Mouse (Mus musculus): ENCODE measurements around the gene Abt1. TPM values are rescaled to one million over a fixed set of nuclear protein-coding genes. Genes with fewer than 3 reads are reported as not detected.

The Abt1 gene
- total RNA-seq (2014; rRNA removed) (6.5 and 8.2 TPM in 2 replicates), polyA plus RNA-seq (2015; fragmentation: Nextera tagmentation; extraction: Ambion mirVana) (7.7 and 8.2 TPM in 2 replicates)

DNA sequence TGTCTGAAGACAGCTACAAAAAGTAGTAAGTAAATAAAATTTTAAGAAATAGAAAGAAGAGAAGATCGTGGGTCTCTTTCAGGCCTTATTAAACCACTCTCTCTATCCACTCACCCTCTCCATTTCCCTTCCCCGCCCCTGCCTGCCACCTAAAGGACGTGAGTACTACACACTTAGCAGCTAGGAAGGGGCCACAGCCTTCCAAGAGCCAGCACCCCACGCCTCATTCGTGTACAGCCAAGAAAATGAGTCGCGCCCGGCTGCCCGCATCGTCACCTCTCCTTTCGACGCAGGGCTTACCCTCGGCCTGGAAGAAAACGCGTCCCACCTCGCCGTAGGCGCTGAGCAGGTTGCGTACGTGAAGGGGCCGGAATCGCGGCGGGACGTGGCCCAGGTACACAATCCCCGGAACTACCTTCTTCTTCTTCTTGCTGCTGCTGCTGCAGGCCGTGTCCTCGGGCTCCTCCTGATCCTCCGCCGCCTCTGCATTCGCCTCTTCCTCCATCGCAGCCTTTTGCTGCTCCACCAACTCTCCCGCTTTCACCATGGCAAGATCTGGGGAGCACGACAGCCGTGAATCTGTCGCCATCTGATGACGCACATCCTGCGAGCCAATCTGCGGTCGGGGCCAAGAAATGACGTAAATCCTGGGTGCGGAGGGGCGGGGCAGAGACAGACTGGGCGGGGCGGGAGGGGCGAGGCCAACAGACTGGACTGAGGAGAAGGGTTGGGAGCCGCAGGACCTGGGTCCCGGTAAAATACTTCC, at the start of gene Abt1:
TSS of gene Abt1 (minus strand) at position 581 of the 766 bp plus-strand sequence.
- TF ChIP-seq CTCF (IDR thresholded peaks at IDR 0.05; ENCODE audit: low read depth) = no peak; the same call in 1 of the 2 replicates
- DNase-seq = peak; percentile 98
- WGBS = under 1% methylated on average over 48 of the region's 48 CpGs

DNA sequence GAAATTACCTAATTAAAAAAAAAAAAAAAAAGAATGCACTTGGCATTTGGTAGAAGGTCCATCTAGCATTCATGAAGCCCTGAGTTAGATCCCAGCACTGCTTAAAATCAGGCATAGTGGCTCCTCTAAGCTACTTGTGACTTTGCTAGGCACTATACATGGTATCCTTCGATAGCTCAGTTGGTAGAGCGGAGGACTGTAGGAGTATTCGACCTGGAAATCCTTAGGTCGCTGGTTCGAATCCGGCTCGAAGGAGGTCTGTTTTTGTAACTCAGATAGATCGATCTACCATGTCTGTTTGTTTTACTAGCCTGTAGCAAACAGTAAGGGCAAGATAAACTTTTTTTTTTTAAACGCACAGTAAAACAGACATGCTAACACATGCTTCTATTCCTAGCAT, 43.2 kb upstream of the Abt1 start:
- WGBS = 3% methylated on average over 9 of the region's 9 CpGs
- DNase-seq = peak; percentile 82

More for the DNA sequence above, at the start of gene Abt1:
- ATAC-seq = peak; percentile 75
- H3K4me1 ChIP-seq (ENCODE audit: insufficient read depth) = 0 out of 2 replicates have a peak, but pooled peaks cover 6% of the 10 kb centered on the region
- H3K27me3 ChIP-seq (ENCODE audit: insufficient read depth, low read length) = no peaks in the 10 kb centered on the region
- peaks cover 33% of the 10 kb centered on the region for H3K36me3 ChIP-seq (ENCODE audit: insufficient read depth)
- H3K9ac ChIP-seq = peak within 1 kb of the TSS; percentile 70
- H3K4me2 ChIP-seq (ENCODE audit: low read depth) = peak within 1 kb of the TSS; percentile 95
- H3K4me3 ChIP-seq (ENCODE audit: low read depth, low read length) = peak within 1 kb of the TSS; percentile 78
- H3K27ac ChIP-seq (ENCODE audit: low read depth, low read length) = peak within 1 kb of the TSS; percentile 47; the same call in 1 of the 2 replicates
- H3K9me3 ChIP-seq (ENCODE audit: low read length) = no peaks in the 10 kb centered on the region

DNA sequence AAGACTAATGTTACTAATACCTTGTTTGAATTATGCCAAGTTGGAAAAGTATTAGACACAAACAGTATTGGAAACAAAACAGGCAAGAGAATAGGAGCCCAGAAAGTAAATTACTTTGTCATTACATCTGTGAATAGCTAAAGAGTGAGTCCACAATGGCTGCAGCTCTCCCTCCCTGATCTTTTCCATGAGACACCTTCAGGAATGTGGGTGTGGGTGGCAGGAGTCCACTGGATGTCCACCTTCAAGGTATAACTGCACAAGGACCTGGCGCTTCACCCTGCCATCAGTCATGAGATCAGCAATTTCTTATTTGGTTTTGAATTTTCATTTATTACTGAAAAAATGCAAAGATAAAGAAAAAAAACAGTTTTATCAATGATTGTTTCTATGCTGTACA, 42.6 kb upstream of the Abt1 start:
- H3K9ac ChIP-seq = no peak overlapping the region
- no peaks in the 10 kb centered on the region for H3K27me3 ChIP-seq (ENCODE audit: insufficient read depth, low read length)
- 0 out of 2 replicates have a peak overlapping the region, but pooled peaks have one; percentile 87 for H3K4me2 ChIP-seq (ENCODE audit: low read depth)
- ATAC-seq = no peak
- no peak overlapping the region for H3K4me3 ChIP-seq (ENCODE audit: low read depth, low read length)
- no peaks in the 10 kb centered on the region for H3K9me3 ChIP-seq (ENCODE audit: low read length)
- 72% methylated on average over 1 of the region's 1 CpGs for WGBS
- no peak overlapping the region for H3K27ac ChIP-seq (ENCODE audit: low read depth, low read length)
- TF ChIP-seq CTCF (IDR thresholded peaks at IDR 0.05; ENCODE audit: low read depth) = no peak
- no peaks in the 10 kb centered on the region; the same call in 1 of the 2 replicates for H3K4me1 ChIP-seq (ENCODE audit: insufficient read depth)
- no peaks in the 10 kb centered on the region for H3K36me3 ChIP-seq (ENCODE audit: insufficient read depth)
- no peak for DNase-seq

More for the DNA sequence above, 43.2 kb upstream of the Abt1 start:
- no peaks in the 10 kb centered on the region for H3K27me3 ChIP-seq (ENCODE audit: insufficient read depth, low read length)
- no peak for TF ChIP-seq CTCF (IDR thresholded peaks at IDR 0.05; ENCODE audit: low read depth)
- H3K4me1 ChIP-seq (ENCODE audit: insufficient read depth) = no peaks in the 10 kb centered on the region; the same call in 1 of the 2 replicates
- ATAC-seq = peak; percentile 38
- no peaks in the 10 kb centered on the region for H3K36me3 ChIP-seq (ENCODE audit: insufficient read depth)
- H3K4me3 ChIP-seq (ENCODE audit: low read depth, low read length) = no peak overlapping the region
- no peak overlapping the region for H3K4me2 ChIP-seq (ENCODE audit: low read depth)
- no peak overlapping the region for H3K27ac ChIP-seq (ENCODE audit: low read depth, low read length)
- no peaks in the 10 kb centered on the region for H3K9me3 ChIP-seq (ENCODE audit: low read length)
- H3K9ac ChIP-seq = no peak overlapping the region

DNA sequence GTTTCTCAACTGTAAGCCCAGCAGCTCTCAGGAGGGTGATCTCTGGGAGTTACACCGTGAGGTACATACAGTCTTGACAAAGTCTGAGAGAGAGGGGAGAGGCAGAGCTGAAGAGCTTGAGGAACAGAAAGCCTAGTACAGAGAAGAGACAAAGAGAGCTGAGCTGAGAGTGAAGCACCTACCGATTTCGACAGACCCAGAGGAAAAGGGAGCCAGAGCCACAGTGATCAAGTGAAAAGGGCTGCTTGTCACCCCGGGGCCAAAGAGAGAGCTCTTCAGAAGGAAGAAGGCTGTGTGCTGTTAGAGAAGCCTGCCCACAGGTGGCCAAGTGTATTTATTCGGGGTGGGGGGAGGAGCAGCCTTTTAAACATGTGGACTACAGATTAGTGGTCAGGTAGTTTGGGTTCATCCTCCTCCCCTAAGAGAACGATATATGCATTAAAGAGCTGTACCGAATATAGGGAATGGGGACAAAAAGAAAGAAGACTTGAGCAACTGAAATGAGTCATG, 42.0 kb upstream of the Abt1 start, which contains the start of gene Btn1a1:
TSS of gene Btn1a1 (minus strand) at position 302 of the 510 bp plus-strand sequence.
- Histone ChIP-seq H3K27me3 (ENCODE audit: insufficient read depth, low read length) (no peaks in the 10 kb centered on the region), H3K9ac (peak within 1 kb of the TSS; percentile 59; the same call in 1 of the 2 replicates), H3K4me1 (ENCODE audit: insufficient read depth) (no peaks in the 10 kb centered on the region; the same call in 1 of the 2 replicates), H3K4me2 (ENCODE audit: low read depth) (peak within 1 kb of the TSS; percentile 87), H3K36me3 (ENCODE audit: insufficient read depth) (no peaks in the 10 kb centered on the region), H3K4me3 (ENCODE audit: low read depth, low read length) (peak within 1 kb of the TSS; percentile 60), H3K27ac (ENCODE audit: low read depth, low read length) (no peak within 1 kb of the TSS), H3K9me3 (ENCODE audit: low read length) (no peaks in the 10 kb centered on the region)
- no peak for TF ChIP-seq CTCF (IDR thresholded peaks at IDR 0.05; ENCODE audit: low read depth)
- 1% methylated on average over 7 of the region's 7 CpGs for WGBS
- DNase-seq = peak; percentile 17
- no peak for ATAC-seq

DNA sequence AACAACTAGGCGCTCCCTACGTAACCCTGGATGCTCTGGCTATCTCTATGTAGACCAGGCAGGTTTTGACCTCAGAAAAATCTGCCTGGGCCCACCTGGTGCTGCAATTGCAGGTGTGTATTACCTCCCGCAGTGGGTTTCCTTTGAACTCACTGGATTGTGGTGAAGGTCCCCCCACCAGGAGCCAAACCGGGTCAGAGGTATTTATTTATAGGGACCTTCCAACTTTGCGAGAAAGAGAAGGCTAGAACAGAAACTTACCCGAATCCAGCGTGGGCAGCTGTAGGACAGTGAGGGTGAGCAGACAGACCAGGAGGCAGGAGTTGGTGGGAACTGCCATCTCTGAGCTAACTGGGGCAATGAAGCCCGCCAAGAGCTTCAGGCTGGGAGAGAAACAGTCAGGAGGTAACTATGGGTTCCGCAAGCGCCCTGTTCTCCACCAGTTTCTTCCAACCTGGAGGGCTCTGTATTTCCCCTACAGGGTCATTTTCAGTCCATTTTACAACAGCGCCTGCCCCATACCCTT, 41.2 kb upstream of the Abt1 start:
- Histone ChIP-seq H3K36me3 (ENCODE audit: insufficient read depth) (no peaks in the 10 kb centered on the region), H3K4me1 (ENCODE audit: insufficient read depth) (no peaks in the 10 kb centered on the region; the same call in 1 of the 2 replicates), H3K9ac (peak overlapping the region; percentile 59), H3K9me3 (ENCODE audit: low read length) (no peaks in the 10 kb centered on the region), H3K4me2 (ENCODE audit: low read depth) (peak overlapping the region; percentile 87), H3K4me3 (ENCODE audit: low read depth, low read length) (peak overlapping the region; percentile 60), H3K27me3 (ENCODE audit: insufficient read depth, low read length) (no peaks in the 10 kb centered on the region), H3K27ac (ENCODE audit: low read depth, low read length) (no peak overlapping the region)
- TF ChIP-seq CTCF (IDR thresholded peaks at IDR 0.05; ENCODE audit: low read depth) = no peak
- ATAC-seq (no peak), DNase-seq (peak; percentile 14)
- 6% methylated on average over 11 of the region's 11 CpGs for WGBS

DNA sequence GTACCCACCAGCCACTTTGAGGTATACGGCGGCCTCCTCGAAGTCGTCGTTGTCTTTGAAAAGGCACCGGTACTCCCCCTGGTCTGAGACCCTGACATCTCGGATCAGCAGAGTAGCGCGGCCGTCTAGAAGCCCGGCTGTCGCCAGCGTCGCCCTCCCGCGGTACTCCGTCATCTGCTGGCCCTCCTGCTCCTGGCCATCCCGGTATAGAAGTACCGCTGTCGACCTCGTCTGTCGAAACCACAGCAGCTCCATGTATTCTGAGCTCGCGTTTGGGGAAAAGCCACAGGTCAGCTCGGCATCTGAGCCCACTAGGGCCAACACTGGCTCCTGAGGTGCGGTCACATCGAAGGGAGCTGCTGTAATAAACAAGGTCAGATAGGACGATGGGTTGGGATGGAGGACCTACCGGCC, 40.6 kb upstream of the Abt1 start:
- Histone ChIP-seq H3K9ac (peak overlapping the region; percentile 59), H3K27me3 (ENCODE audit: insufficient read depth, low read length) (no peaks in the 10 kb centered on the region), H3K9me3 (ENCODE audit: low read length) (no peaks in the 10 kb centered on the region), H3K4me3 (ENCODE audit: low read depth, low read length) (peak overlapping the region; percentile 60), H3K4me2 (ENCODE audit: low read depth) (peak overlapping the region; percentile 87), H3K27ac (ENCODE audit: low read depth, low read length) (no peak overlapping the region), H3K36me3 (ENCODE audit: insufficient read depth) (no peaks in the 10 kb centered on the region), H3K4me1 (ENCODE audit: insufficient read depth) (no peaks in the 10 kb centered on the region; the same call in 1 of the 2 replicates)
- peak; percentile 9; the same call in 1 of the 2 replicates for TF ChIP-seq CTCF (IDR thresholded peaks at IDR 0.05; ENCODE audit: low read depth)
- WGBS = 2% methylated on average over 29 of the region's 29 CpGs
- peak; percentile 33; the same call in 1 of the 2 replicates for ATAC-seq
- no peak for DNase-seq
